Mouse (Mus musculus) urinary bladder, postnatal 25 days (tissue): ENCODE results near the gene Llgl2.

Experiments used
- DNase-seq: peaks from one replicate; pipeline ENCODE4 v3.0.0; 2022; ENCODE audit warnings: low spot score

Llgl2 gene

GRCm38 (mm10) chr11:115809311-115809781 lies 14.5 kb upstream of the Llgl2 start:
- DNase-seq = no peak

DNA sequence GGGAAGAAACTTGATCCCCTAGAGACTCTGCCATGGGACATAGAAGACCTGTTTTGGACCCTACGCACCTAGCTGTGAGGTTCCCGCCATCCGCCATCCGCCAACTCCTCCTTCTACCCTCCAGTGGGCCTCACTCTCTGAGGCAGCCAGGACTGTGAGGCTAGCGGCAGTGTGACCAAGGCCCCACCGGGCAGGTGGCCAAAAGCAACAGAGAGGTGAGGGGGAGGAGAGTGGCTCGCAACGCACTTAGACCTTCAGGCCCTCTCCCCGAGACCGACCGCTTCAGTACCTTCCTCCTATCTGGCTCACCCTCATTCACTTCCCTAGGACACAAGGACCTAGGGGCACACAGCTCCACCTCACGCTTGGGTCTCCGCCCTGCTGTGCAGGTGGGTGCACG lies 13.5 kb upstream of the Llgl2 start:
- DNase-seq = peak; percentile 40

GRCm38 (mm10) chr11:115811381-115812093 lies 12.3 kb upstream of the Llgl2 start:
- no peak for DNase-seq

DNA sequence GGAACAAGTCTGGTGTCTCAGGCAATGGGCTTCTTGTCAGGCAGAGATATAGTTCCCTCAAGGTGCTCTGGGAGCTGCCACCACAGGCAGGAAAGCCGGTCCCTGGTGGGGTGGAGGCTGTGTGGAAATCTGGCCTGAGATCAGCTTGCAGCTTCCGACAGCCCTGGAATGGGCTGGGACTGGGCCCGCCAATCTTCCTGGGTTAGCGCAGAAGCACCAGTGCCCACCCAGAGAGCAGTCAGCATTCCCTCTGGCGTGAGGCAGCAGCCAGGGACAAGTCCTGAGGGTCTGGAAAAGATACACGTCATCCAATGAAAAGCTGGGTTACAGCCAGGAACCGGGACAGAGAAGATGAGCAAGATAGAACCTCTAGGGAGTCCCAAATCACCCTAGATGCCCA lies 11.8 kb upstream of the Llgl2 start:
- DNase-seq = no peak

- no peak for DNase-seq
Observed at GRCm38 (mm10) chr11:115812533-115813420, 11.1 kb upstream of the Llgl2 start.

GRCm38 (mm10) chr11:115813507-115814296 lies 10.1 kb upstream of the Llgl2 start, which contains the start of gene Caskin2:
Caskin2 (minus strand) TSS chr11:115813639.
- peak; percentile 94 for DNase-seq

GRCm38 (mm10) chr11:115814605-115815450 lies 9.0 kb upstream of the Llgl2 start, which contains the start of gene Tsen54:
Tsen54 (plus strand) TSS chr11:115814724.
- peak; percentile 91 for DNase-seq

DNA sequence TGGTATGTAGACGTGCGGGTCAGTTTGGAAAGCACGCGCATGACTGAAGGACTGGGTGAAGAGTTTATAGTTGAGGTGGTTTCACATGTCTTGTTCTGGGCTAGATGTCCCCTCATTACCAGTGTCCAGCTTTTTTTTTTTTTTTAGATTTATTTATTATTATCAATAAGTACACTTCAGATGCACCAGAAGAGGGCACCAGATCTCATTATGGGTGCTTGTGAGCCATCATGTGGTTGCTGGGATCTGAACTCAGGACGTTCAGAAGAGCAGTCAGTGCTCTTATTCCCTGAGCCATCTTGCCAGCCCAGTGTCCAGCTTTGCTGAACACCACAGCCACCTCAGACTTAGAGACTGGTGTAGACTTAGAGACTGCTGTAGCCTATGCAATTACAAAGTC lies 6.5 kb upstream of the Llgl2 start:
- no peak for DNase-seq

DNA sequence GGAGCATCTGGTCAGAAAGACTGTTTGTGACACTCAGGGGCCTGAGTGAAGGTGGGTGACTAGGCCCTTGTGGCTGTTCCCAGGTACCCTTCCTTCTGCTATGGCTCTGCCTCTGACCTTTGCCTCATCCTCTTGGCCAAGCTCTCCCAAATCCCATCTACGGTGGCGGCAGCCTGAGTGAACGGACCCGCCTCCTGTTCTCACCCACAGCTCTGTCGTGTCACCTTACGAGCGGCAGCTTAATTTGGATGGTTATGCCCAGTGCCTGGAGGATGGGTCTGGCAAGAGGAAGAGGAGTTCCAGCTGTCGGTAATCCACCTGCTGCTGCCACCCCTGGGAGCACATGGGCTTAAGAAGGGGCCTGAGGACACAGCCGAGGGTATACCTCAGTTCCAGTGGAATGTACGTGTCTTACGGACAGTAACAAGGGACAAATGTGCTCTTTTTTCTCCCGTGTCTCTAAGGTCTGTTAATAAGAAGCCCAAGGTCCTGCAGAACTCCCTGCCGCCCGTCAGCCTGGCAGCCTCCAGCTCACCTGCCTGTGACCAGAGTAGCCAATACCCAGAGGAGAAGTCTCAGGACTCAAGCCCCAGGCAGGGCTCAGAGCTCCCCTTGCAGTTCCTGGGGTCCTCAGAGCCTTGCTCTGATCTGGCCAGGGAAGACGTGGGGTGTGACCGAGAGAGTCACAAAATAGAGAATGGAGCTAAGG lies 3.8 kb upstream of the Llgl2 start:
- DNase-seq = no peak

GRCm38 (mm10) chr11:115821001-115821400 lies 2.8 kb upstream of the Llgl2 start:
- DNase-seq = no peak

DNA sequence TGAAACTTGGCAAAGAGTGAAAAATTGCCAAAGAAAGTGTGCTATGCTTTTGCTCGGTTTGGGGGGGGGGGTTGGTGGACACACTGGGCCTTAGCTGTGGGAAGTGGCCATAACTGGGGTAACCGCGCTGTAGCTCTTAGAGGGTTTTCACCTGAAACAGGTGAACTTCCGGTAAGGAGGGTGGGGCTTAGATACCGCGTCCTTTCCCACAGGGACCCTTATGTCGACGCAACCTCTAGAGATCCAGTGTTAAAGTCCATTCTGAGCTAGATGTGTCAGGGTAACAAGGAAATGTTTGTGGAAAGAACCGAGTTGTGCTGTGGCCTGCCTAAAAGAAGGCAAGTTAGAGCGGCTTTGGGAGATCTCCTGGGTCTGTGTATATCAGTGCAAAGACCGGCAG lies 964 bp downstream of the Llgl2 start:
- no peak for DNase-seq

GRCm38 (mm10) chr11:115826487-115826886 lies 2.6 kb downstream of the Llgl2 start:
- DNase-seq = no peak

DNA sequence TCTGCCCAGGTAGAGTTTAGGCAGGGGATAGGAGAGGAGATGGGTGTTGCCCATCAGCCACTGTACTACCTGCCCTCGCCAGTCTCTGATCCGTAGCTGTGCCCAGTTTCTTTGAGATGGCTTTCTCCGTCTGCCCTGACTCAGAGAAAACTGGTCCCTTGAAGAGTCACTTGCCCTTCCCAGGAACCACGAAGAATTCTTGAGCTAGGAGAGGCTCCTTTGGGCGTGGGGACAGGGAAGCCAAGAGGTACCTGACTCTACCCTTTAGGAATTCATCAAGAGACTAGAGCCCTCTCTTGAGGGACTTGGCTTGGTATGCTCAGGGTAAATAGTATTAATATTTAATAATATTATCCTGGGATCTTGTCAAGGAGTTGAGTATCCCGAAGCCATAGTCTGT lies 3.8 kb downstream of the Llgl2 start:
- DNase-seq = no peak

GRCm38 (mm10) chr11:115829036-115829435 lies 5.2 kb downstream of the Llgl2 start:
- no peak for DNase-seq

DNA sequence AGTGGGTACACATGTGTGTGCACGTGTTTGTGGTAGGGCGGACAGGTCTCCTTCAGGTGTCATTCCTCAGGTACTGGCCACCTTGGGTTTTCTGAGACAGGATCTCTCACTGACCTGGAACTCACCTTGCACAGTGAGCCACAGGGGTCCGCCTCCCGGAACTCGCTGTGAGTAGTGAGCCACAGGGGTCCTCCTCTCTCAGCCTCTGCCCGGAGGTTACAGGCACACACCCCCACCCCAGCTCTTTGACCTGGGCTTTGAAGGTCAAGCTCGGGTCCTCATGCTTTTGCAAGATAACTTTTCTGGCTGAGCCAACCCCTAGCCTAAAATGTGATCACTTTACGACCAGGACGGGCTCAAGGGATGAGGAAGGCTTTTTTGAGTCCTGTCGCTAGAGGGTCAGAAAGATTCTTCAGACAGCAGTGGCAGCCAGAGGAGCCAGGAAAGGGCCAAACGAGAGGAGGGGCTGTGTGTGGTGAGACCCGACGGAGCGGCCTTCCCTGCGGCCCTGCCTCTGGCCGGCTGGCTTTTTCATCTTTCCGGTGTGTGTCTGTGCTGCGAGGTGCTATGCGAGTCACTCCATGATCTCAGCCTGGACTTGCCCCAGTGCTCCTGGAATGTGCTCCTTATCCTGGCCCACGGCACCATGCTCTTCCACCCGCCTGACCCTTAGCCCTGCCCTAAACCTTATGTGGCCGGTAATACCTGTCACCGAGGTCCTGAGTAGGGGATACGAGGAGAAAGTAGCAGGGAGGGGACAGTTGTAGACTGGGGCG lies 6.9 kb downstream of the Llgl2 start:
- peak; percentile 34 for DNase-seq

DNA sequence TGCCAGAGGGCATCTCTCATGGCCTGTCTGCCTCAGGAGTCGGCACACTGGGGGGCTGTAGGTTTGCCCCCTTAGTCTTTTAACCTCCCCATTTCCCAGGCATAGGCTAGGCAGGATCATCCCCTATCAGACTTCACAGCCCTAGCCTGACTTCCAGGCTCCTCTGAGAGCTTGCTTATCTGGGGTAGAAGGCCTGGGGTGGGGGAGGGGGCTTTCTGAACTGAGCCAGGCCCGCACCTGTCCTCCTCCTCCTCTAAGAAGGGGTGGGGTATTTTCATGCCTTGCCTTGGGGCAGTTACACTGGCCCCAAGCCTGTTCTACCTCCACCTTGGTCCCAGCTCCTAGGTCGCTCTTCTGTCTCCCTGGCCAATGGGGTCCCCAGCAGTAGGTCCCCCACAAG lies 7.7 kb downstream of the Llgl2 start:
- no peak for DNase-seq

DNA sequence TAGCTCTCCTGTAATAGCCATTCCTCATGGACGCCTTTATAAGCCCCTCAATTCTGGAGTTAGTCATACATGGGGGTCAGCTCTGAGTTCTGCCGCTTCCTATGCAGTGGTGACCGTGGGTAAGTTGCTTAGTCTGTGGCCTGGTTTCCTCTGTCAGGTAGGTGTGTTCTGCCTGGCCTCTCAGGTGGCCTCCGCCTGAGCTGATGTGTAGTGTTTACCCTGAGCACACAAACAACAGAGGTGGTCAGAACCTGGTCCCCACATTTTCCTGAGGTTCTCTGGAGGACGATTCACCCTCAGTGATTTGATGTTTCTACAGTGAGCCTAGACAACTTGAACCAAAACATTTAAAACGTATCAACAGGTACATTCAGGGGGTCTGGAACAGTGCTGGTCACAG lies 8.2 kb downstream of the Llgl2 start:
- no peak for DNase-seq

- peak; percentile 43 for DNase-seq
Observed at GRCm38 (mm10) chr11:115832523-115832922, 8.7 kb downstream of the Llgl2 start.

DNA sequence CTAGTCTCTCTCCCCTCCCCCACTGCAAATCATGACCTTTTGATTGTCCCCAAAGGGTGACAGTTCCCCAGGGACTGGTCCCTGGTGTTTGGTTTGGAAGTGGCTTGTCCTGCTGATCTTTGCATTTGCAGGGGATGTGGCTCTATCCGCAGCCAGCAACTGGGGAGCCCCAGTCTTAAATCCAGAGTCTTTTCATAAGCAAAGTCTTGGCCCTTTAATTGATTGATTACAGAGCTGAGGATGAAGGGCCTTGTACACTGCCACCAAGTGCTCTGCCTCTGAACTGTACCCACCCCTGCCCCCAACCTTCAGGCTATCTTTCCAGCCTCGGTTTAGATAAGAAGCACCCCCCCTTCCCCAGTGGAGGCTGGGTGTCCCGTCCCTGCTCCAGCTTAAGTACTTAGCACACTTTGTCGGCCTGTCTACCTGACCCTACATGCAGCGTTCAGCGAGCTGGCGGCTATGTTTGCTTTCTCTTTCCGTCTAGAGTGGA lies 9.2 kb downstream of the Llgl2 start:
- DNase-seq = no peak

DNA sequence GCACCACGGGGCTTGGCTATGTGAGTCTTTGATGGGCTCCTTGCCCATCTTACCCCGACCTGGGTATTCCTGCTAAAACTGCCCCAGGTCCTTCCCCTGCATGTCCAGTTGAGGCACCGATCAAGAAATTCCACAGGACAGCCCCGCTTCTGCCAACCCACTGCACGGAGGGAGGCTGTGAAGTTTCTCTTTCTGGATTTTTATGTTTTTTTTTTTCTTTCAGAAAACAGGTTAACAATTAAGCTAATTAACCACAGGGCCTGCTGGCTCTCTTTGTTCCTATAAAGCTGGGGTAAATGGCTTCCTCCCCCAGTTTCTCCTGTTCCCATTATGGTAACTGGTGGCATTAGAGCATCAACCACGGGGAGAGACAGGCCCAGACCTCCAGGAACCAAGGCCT lies 10.2 kb downstream of the Llgl2 start:
- no peak for DNase-seq
